Mouse (Mus musculus) bone marrow, adult 2 months (tissue): ENCODE data around the gene Spata20. TPM values are rescaled to one million over a fixed set of nuclear protein-coding genes. Genes with fewer than 3 reads are reported as not detected.

Experiments
- H3K27ac ChIP-seq: fragments of 200-500 bp; 2 replicates; pipeline ENCODE4 v1.5.1; 2012; ENCODE audit warnings: low read depth, mild to moderate bottlenecking, control low read depth, inconsistent platforms, low read length; ENCODE audit not compliant: control insufficient read depth, poor library complexity, insufficient read depth
- H3K4me1 ChIP-seq: fragments of 200-500 bp; 2 replicates; pipeline ENCODE4 v1.6.1; 2011; ENCODE audit warnings: low read length; ENCODE audit not compliant: control insufficient read depth, insufficient read depth
- H3K4me3 ChIP-seq: fragments of 200-500 bp; replicated peaks from 2 replicates; pipeline ENCODE3; 2011; ENCODE audit warnings: mild to moderate bottlenecking, low read depth, low read length, control low read depth; ENCODE audit not compliant: control insufficient read depth
- CTCF ChIP-seq: fragments of 200-500 bp; IDR thresholded peaks from 2 replicates; pipeline ENCODE4 v1.5.1; 2011; ENCODE audit warnings: low read length, control low read depth; ENCODE audit not compliant: control insufficient read depth, insufficient read depth
- POLR2A ChIP-seq: fragments of 200-500 bp; IDR thresholded peaks from 2 replicates; pipeline ENCODE4 v1.6.1; 2011; ENCODE audit warnings: low read depth, mild to moderate bottlenecking, control low read depth, low read length, borderline replicate concordance; ENCODE audit not compliant: control insufficient read depth
- WGBS: fragments of 180-500 bp; shearing (Covaris S2); methylation state at CpG from one replicate; pipeline ENCODE4 v1.1.7; 2018; 5-methylcytosine and 5-hydroxymethylcytosine counted together
- polyA plus RNA-seq: library from polyadenylated mRNA; stranded (reverse); fragments of >200 nt; gene quantifications from 2 replicates; pipeline ENCODE4 v1.2.4, GENCODE M21; 2011; ENCODE audit warnings: low replicate concordance; ENCODE audit not compliant: missing spikeins, insufficient read depth, insufficient read length

Gene Spata20
- polyA plus RNA-seq, 1 experiment = not detected

GRCm38 (mm10) chr11:94477651-94478050 lies 8.3 kb downstream of the Spata20 start:
- 70% methylated on average over 6 of the region's 6 CpGs for WGBS
- no peaks in the 10 kb centered on the region for H3K4me1 ChIP-seq
- TF ChIP-seq CTCF (no peak), POLR2A (no peak)
- H3K4me3 ChIP-seq = no peak overlapping the region
- H3K27ac ChIP-seq = no peak overlapping the region

GRCm38 (mm10) chr11:94475722-94476121 lies 10.3 kb downstream of the Spata20 start:
- Histone ChIP-seq H3K27ac (no peak overlapping the region), H3K4me1 (no peaks in the 10 kb centered on the region), H3K4me3 (no peak overlapping the region)
- TF ChIP-seq POLR2A (no peak), CTCF (no peak)
- 18% methylated on average over 11 of the region's 11 CpGs for WGBS

- no peak for TF ChIP-seq CTCF
- Histone ChIP-seq H3K4me1 (no peaks in the 10 kb centered on the region), H3K27ac (no peak overlapping the region), H3K4me3 (no peak overlapping the region)
- WGBS = 2% methylated on average over 11 of the region's 11 CpGs
These were observed 11.5 kb downstream of the Spata20 start for GRCm38 (mm10) chr11:94474544-94474910.

DNA sequence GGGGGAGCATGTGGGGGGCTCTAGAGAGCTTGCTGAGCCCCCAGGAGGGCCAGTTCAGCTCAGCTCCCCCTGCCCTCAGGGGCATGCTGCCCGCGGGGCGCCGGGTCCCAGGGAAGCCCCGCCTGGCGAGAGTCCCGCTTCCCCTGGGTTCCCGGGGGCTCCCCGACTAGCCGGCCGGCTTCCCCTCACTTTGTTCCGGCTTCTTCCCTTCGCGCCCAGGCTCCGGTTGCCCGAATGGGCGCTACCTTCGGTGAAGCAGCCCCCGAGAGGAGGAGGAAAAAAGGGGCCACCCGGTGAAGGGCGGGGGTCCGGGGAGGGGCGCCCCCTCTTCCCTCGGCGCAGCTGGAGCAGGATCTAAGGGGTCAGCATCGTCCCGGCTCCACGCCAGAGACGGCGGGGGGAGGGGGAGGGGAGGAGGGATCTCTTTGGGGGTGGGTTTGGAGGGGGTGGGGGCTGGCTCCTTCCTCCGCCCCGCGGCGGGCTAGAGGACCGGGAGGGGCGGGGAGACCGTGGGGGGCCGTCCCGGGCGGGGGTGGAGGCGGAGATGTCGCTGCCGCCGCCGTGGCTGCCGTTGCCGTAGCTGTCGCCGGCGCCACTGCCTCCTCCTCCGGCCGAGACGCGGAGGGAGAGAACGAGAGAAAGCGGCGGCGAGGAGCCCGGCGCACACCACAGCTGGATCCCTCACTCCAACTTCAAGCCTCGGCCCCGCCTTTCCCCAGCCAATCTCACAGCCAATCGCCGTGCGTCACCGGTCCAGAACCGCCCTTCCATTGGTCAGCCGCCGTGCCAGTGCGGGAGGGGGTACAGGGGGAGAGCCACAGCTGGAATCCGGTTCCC lies 12.1 kb downstream of the Spata20 start, which contains the start of gene Cacna1g:
Gene Cacna1g (minus strand): TSS at position 492 of the 837 bp plus-strand sequence.
- Histone ChIP-seq H3K4me3 (no peak within 1 kb of the TSS), H3K4me1 (no peaks in the 10 kb centered on the region), H3K27ac (no peak within 1 kb of the TSS)
- TF ChIP-seq POLR2A = no peak
- TF ChIP-seq CTCF = no peak
- under 1% methylated on average over 65 of the region's 71 CpGs for WGBS

DNA sequence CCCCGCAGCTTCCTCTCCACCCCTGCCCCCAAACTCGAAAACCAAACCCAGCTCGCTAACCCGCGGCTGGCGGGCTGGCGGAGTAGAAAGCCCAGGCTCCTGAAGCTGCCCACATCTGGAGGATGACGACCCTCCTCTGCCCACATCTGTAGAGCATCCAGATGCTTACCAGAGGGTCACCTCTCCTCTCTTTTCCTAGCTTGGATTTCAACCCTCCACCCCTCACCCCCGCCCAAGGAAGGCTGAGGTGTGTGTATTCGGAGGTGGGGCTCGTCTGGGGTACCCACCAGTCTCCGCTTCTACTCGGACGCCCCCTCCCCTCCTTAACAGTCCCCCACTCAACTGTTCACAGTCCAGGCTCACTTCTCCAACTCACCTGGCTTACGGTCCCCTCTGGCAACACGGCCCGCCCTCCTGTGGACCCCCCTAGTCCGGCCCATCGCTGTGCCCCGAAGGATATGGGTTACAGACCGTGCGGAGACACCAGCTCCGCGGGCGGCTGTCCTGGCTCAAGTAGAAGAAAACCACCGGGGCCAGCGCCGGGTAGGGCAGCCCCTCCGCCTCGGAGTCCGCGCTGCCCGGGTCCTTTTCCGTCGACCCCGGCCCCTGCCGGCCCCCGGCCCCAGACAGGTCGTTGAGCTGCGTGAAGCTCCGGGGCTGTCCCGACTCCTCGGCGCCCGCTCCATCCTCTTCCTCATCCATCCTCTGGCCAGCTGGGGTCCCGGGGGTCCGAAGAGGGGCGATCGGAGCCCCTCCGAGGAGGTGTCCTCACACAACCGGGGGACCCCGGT lies 12.9 kb downstream of the Spata20 start:
- Histone ChIP-seq H3K4me3 (no peak overlapping the region), H3K27ac (no peak overlapping the region), H3K4me1 (no peaks in the 10 kb centered on the region)
- TF ChIP-seq POLR2A (no peak), CTCF (no peak)
- 2% methylated on average over 52 of the region's 52 CpGs for WGBS

DNA sequence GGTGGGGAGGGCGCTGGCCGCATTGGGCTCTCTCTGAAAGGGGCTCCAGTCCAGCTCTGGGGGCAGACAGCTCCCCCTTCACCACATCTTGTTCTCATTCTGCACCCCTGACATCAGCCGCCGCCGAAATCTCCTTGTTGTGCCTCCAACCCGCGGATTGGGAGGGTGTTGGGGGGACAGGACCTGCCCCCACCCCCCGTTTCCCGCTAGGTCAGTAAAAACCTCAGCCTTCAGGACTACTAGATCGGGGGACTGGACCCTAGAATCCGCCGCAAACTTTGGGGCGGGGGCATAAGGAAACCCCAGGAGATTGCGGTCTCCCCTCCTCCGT lies 13.4 kb downstream of the Spata20 start:
- TF ChIP-seq POLR2A = no peak
- no peak for TF ChIP-seq CTCF
- Histone ChIP-seq H3K4me1 (no peaks in the 10 kb centered on the region), H3K4me3 (no peak overlapping the region), H3K27ac (no peak overlapping the region)
- under 1% methylated on average over 15 of the region's 15 CpGs for WGBS

GRCm38 (mm10) chr11:94471740-94472584 lies 14.0 kb downstream of the Spata20 start:
- 5% methylated on average over 17 of the region's 17 CpGs for WGBS
- TF ChIP-seq POLR2A (no peak), CTCF (no peak)
- Histone ChIP-seq H3K4me3 (no peak overlapping the region), H3K27ac (no peak overlapping the region), H3K4me1 (no peaks in the 10 kb centered on the region)

DNA sequence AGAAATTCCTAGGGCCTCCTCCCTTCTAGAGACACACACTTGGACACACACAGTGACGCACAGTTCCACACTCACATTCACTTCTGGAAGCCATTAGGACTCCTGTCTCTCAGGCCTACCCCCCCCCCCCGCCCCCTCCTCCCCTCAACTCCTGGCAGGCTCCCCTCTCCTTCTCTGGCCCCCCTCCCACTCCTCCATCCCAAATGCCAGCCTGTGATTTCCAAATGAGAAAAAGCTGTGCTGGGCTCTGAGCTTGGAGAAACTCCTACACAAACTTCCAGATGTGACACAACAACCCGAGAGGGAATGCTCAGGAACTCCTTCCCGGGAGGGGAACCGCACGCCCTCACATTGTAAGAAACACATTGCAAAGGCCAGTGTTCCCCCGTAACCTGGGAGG lies 15.6 kb downstream of the Spata20 start:
- Histone ChIP-seq H3K27ac (no peak overlapping the region), H3K4me3 (no peak overlapping the region), H3K4me1 (no peaks in the 10 kb centered on the region)
- WGBS = 74% methylated on average over 7 of the region's 7 CpGs
- no peak for TF ChIP-seq POLR2A
- no peak for TF ChIP-seq CTCF
